Mouse (Mus musculus) kidney, adult 2 months (tissue): ENCODE measurements around the gene Slc12a4.

Experiments
- CTCF ChIP-seq: fragments of 200-500 bp; conservative IDR thresholded peaks from 2 replicates; pipeline ENCODE4 v1.5.1; 2011; ENCODE audit warnings: low read depth, mild to moderate bottlenecking, control low read depth, low read length, moderate library complexity, mixed read lengths; ENCODE audit not compliant: insufficient read depth, insufficient read length
- POLR2A ChIP-seq: fragments of 200-500 bp; IDR thresholded peaks from one replicate; pipeline ENCODE4 v1.6.1; 2011; ENCODE audit warnings: low read depth, low read length, control low read depth

- TF ChIP-seq CTCF (no peak), POLR2A (no peak)
These were observed 46.5 kb downstream of the Slc12a4 start for GRCm38 (mm10) chr8:105919390-105919789.
